Mouse (Mus musculus): ENCODE measurements at regions not wholly inside any gene's neighbourhood (a gene's known extent, or its start where the extent isn't known, plus 50 kb on each side); places are given as distances from the start of the nearest gene placed in this dataset.

- DNase-seq, result no peak
These were observed 208.5 kb upstream of the Mocs1 start for GRCm38 (mm10) chr17:49219512-49220197.

DNA sequence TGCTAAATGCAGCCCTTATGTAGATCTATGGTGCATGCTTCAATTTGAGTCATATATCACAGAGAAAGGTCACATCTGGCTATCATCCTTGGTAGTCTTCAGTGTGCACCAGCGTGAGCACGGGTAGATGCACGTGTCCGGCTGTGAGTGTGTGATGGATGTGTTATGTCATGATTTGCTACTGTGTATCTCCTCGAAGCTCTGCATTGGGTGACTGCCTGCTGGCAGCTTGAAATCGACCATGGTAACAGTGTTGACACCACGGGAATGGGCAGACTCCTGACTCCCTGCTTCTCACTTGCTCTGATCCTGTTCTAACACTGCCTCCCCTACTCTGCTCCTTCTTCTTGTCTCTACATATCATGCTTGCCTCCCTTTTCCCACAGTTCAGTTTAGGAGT is 204.9 kb upstream of the Mocs1 start:
- DNase-seq, result peak; percentile 92

- peak; percentile 95 for DNase-seq
These were observed 204.5 kb upstream of the Mocs1 start for GRCm38 (mm10) chr17:49223651-49224050.

DNA sequence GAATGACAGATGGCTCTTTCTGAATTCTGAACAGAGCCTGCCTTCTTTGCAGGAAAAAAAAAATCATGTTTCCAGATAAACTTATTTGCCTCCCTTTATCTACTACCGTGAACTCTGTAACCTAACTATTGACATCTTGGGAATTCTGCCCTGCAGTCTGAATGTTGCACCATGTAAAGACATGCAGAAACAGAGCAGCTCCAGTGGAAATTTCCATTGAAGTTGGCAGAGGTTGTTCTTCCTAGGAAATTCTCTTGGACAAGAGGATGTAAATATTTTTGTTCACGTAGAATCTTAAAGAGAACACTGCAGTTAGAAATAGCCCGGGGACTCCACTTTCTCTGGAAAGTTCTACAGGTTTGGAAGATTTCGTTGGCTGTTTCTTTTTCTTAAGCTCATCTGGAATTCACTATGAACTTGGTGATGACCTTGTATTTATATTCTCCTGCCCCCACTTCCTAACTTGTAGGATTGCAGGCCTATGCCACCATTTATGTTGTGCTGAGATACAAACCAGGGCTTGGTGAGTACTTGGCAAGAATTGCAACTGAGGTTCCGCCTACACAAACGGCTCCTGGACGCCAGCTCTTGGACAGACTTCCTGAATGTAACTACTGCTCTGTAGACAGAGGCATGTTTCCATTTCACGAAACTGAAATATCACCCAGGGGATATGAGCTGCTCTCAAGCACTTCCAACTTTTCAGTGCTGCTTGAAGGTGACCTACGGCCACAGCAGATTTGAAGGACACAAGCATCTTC is 202.7 kb upstream of the Mocs1 start:
- DNase-seq, result peak; percentile 87

DNA sequence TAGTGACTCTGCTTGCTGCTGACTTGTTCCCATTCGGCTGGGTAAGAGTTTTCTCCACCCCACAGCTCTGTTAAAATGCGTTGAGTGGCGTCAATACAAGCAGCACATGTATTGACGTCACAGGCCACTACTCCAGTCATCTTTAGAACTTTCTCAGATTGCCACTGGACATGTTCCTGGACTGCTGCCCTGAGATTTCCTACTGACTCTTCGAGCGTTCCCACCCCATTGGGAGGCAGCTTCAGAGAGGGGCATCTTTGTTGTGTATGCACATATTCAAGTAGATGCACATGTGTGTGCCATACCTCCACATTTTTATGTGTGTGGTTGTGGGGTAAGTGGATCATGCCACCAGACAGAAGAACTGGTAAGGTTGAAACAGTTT is 202.2 kb upstream of the Mocs1 start:
- peak; percentile 90 for DNase-seq

- peak; percentile 90 for DNase-seq
These were observed 196.9 kb upstream of the Mocs1 start for GRCm38 (mm10) chr17:49231287-49231686.

- no peak for DNase-seq
These were observed 188.1 kb upstream of the Mocs1 start for GRCm38 (mm10) chr17:49240097-49240496.

GRCm38 (mm10) chr17:49243419-49243818 is 184.7 kb upstream of the Mocs1 start:
- peak; percentile 95 for DNase-seq

GRCm38 (mm10) chr17:49245013-49245412 is 183.1 kb upstream of the Mocs1 start:
- DNase-seq, result no peak

DNA sequence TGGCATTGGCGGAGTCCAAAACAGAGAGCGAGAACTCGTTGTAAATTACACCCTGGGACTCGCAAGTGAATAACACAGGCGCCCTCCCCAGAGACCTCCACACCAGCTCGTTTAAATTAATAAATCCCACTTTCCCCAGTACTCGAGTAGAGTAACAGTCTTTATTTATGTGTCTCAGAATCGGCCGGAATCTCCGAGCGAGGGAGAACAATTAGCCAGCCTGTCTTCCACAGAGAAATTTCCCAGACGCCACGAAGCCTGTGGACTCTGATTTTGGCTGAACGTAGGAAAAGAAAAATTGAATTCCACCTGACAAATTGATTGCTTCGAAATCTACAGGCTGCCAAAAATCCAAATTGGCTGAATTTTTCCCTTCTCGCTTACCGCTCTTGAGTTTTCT is 180.9 kb upstream of the Mocs1 start:
- no peak for DNase-seq

GRCm38 (mm10) chr17:49250726-49251537 is 177.2 kb upstream of the Mocs1 start:
- no peak for DNase-seq

- DNase-seq, result no peak
These were observed 175.9 kb upstream of the Mocs1 start for GRCm38 (mm10) chr17:49252271-49252670.

GRCm38 (mm10) chr17:49258496-49258895 is 169.7 kb upstream of the Mocs1 start:
- no peak for DNase-seq

DNA sequence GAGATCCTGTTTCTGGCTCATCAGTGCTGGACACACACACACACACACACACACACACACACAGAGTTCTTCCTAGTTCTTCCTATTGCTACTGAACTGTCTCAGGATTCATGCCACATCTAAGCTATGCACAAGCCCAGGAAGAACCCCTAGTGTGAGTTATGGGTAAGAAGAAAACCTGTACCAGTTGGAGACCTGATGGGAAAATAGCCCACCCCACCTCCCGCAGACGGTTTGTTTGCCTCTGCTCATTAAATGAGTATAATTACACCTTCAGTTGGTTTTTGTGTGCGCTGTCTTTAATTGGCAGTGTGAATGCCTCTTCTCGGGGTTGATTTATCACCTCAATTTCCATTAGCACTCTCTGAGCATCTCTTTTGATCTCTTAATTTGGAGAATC is 165.8 kb upstream of the Mocs1 start:
- DNase-seq, result no peak

GRCm38 (mm10) chr17:49266343-49266742 is 161.8 kb upstream of the Mocs1 start:
- DNase-seq, result no peak

DNA sequence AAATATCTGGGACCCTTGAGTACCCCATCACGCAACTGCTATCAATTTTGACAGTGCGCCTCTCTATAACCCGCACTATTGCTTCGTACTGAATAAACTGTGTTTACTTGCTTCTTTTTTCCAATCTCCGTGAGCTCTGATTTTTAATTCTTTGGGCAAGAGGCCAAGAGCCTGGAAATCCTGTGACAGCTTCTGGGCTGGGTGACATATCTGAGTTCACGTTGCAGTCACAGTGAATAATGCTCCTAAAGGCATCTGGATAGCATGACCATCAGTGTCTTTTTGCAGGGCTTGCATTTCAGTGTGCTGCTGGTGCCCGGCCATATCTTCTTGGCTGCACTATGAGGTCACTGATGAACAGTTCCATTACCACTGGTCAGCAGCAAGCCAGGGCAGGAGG is 158.2 kb upstream of the Mocs1 start:
- DNase-seq, result no peak

- peak; percentile 79 for DNase-seq
These were observed 155.3 kb upstream of the Mocs1 start for GRCm38 (mm10) chr17:49272661-49273448.

GRCm38 (mm10) chr17:49274936-49275335 is 153.2 kb upstream of the Mocs1 start:
- DNase-seq, result peak; percentile 64

- no peak for DNase-seq
These were observed 152.7 kb upstream of the Mocs1 start for GRCm38 (mm10) chr17:49275421-49275820.

- peak; percentile 81 for DNase-seq
These were observed 152.2 kb upstream of the Mocs1 start for GRCm38 (mm10) chr17:49275916-49276315.

GRCm38 (mm10) chr17:49278541-49278940 is 149.6 kb upstream of the Mocs1 start:
- peak; percentile 61 for DNase-seq

GRCm38 (mm10) chr17:49278973-49279727 is 149.0 kb upstream of the Mocs1 start:
- DNase-seq, result peak; percentile 78

Measured in heart, adult 11 months (tissue).